Mouse (Mus musculus) E14TG2a.4 (cell line): ENCODE results near the gene Tirap.

Experiments
- CTCF ChIP-seq: conservative IDR thresholded peaks from 2 replicates; pipeline ENCODE4 v1.5.1; 2014; ENCODE audit warnings: low read length
- POU5F1 ChIP-seq: IDR thresholded peaks from 2 replicates; pipeline ENCODE4 v1.6.1; 2014; ENCODE audit warnings: low read length, borderline replicate concordance

DNA sequence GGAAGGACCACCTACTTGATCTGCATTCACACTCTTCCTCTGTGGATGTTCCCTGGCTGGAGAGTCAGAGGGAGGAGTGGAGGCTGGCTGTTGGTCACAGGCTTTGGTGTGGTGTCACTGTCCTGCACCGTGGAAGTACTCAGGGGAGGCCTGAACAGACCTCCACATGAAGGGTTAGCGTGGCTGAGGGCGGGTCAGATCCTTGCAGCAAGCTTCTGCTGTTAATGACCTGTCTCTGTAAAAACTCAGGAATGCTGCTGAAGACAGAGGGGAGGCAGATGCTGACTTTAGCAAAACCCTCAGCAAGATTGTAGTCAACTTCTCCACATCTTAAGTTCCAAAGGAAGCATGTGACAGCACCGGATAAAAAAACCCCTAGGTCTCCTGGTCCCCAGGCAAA, 43.2 kb downstream of the Tirap start:
- no peak for TF ChIP-seq CTCF
- TF ChIP-seq POU5F1: no peak
